Mouse (Mus musculus): ENCODE results near the gene Afmid. TPM values are rescaled to one million over a fixed set of nuclear protein-coding genes. Genes with fewer than 3 reads are reported as not detected.

The Afmid gene
- 6.9 and 7.2 TPM in 2 replicates for polyA plus RNA-seq (2015; fragmentation: Nextera tagmentation; extraction: Ambion mirVana)

GRCm38 (mm10) chr11:117825333-117826101 lies at the start of gene Afmid, which contains the start of gene Tk1:
Gene Afmid (plus strand): TSS chr11:117825924.
Gene Tk1 (minus strand): TSS chr11:117826092.
- H3K4me1 ChIP-seq (replicated peaks), result peaks cover 39% of the 10 kb centered on the region
- H3K27ac ChIP-seq (replicated peaks), result peak within 1 kb of the TSS; percentile 54
- H3K4me2 ChIP-seq, result peak within 1 kb of the TSS; percentile 67
- H3K36me3 ChIP-seq, result no peaks in the 10 kb centered on the region
- H3K27me3 ChIP-seq, result no peaks in the 10 kb centered on the region
- WGBS, result under 1% methylated on average over 34 of the region's 34 CpGs
- peak; percentile 59; the same call in 1 of the 2 replicates for ATAC-seq (ENCODE audit: low FRiP score, low read depth)
- H3K9ac ChIP-seq, result peak within 1 kb of the TSS; percentile 37
- no peaks in the 10 kb centered on the region for H3K9me3 ChIP-seq
- H3K4me3 ChIP-seq, result peak within 1 kb of the TSS; percentile 39

GRCm38 (mm10) chr11:117776085-117776792 lies 49.5 kb upstream of the Afmid start:
- H3K9ac ChIP-seq, result no peak overlapping the region
- no peak overlapping the region for H3K4me2 ChIP-seq
- 90% methylated on average over 14 of the region's 14 CpGs for WGBS
- H3K4me1 ChIP-seq (replicated peaks), result peaks cover 28% of the 10 kb centered on the region
- no peak overlapping the region for H3K27ac ChIP-seq (replicated peaks)
- H3K27me3 ChIP-seq, result peaks cover 16% of the 10 kb centered on the region
- H3K36me3 ChIP-seq, result no peaks in the 10 kb centered on the region
- no peaks in the 10 kb centered on the region for H3K9me3 ChIP-seq
- ATAC-seq (ENCODE audit: low FRiP score, low read depth), result no peak
- no peak overlapping the region for H3K4me3 ChIP-seq

GRCm38 (mm10) chr11:117777111-117777510 lies 48.6 kb upstream of the Afmid start:
- peaks cover 36% of the 10 kb centered on the region for H3K4me1 ChIP-seq (replicated peaks)
- H3K36me3 ChIP-seq, result no peaks in the 10 kb centered on the region
- no peak overlapping the region for H3K4me2 ChIP-seq
- no peak overlapping the region for H3K4me3 ChIP-seq
- 87% methylated on average over 5 of the region's 5 CpGs for WGBS
- no peak overlapping the region for H3K9ac ChIP-seq
- H3K9me3 ChIP-seq, result no peaks in the 10 kb centered on the region
- no peak for ATAC-seq (ENCODE audit: low FRiP score, low read depth)
- H3K27ac ChIP-seq (replicated peaks), result no peak overlapping the region
- peaks cover 24% of the 10 kb centered on the region for H3K27me3 ChIP-seq

GRCm38 (mm10) chr11:117778031-117778430 lies 47.7 kb upstream of the Afmid start:
- Histone ChIP-seq H3K9ac (no peak overlapping the region), H3K4me3 (no peak overlapping the region), H3K27ac (replicated peaks) (no peak overlapping the region), H3K27me3 (peaks cover 30% of the 10 kb centered on the region), H3K9me3 (no peaks in the 10 kb centered on the region), H3K4me1 (replicated peaks) (peaks cover 40% of the 10 kb centered on the region), H3K36me3 (no peaks in the 10 kb centered on the region), H3K4me2 (no peak overlapping the region)
- no peak for ATAC-seq (ENCODE audit: low FRiP score, low read depth)
- 98% methylated on average over 11 of the region's 11 CpGs for WGBS

DNA sequence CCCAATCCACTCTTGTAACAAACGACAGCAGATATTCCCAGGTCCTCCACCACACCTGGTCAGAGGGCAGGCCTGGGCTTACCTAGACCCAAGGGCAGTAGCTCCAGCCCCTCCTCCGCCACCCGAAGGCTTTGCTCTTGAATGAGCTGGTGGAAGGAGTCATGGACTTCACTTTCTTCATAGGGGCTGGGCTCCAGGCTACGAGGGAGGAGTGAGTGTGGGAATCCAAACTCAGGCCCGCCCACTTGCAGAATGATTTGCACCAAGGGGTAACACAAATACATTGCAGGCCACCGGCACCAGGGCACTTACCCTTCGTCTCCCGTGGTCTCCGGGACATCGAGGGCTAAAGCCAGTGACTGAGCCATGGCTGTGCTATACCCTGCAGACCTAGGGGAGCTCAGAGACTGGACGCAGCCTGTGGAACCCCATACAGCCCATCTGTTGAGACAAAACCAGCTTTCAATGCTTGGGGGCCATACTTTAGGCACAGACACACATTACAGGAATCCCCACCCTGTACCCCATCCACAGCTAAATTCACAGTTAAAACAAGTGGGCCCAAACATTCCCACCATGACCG lies 46.8 kb upstream of the Afmid start:
- peak overlapping the region; percentile 53 for H3K4me2 ChIP-seq
- H3K36me3 ChIP-seq, result no peaks in the 10 kb centered on the region
- no peak overlapping the region for H3K4me3 ChIP-seq
- H3K4me1 ChIP-seq (replicated peaks), result peaks cover 46% of the 10 kb centered on the region
- 62% methylated on average over 12 of the region's 12 CpGs for WGBS
- peaks cover 30% of the 10 kb centered on the region for H3K27me3 ChIP-seq
- no peak overlapping the region for H3K9ac ChIP-seq
- no peak for ATAC-seq (ENCODE audit: low FRiP score, low read depth)
- H3K27ac ChIP-seq (replicated peaks), result peak overlapping the region; percentile 80
- no peaks in the 10 kb centered on the region for H3K9me3 ChIP-seq

DNA sequence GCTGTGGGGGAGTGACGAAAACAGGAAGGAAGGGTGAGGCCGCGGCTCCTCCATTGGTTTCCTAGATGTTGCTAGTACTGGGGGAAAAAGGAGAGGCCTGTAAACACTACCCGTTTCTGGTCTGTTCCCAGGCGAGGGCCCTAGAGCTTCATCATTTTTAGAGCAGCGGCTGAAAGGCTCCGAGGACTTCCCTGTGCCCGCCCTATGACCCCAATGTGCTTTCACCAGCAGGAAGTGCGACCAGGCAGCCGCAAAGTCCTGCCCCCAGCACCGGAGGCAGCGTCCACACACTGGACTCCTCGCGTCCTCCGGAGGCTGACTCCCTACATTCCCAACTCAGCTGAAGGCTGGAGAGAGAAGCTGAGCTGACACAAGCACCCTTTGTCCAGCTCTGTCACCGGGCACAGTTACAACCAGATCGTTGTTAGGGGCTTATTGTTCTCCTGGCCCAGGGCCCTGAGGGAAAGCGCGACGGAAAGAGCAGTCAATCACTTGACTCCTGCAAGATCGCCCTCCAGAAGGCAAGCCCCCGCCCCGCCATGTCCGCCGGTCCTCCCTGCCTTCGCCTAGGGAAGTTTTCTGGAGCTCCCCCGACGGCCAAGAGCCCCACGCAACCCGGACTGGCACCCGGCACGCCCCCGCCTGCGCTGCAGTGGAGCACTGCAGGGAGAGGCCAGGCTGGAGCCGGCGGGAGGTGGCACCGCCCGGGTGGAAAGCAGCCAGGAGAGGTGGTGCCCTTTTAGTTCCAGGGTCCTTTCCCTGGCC lies 46.1 kb upstream of the Afmid start:
- Histone ChIP-seq H3K4me3 (peak overlapping the region; percentile 30), H3K36me3 (no peaks in the 10 kb centered on the region), H3K9me3 (no peaks in the 10 kb centered on the region), H3K27me3 (peaks cover 30% of the 10 kb centered on the region), H3K9ac (peak overlapping the region; percentile 23; the same call in 1 of the 2 replicates), H3K27ac (replicated peaks) (peak overlapping the region; percentile 80), H3K4me2 (peak overlapping the region; percentile 53), H3K4me1 (replicated peaks) (peaks cover 46% of the 10 kb centered on the region)
- peak; percentile 69 for ATAC-seq (ENCODE audit: low FRiP score, low read depth)
- WGBS, result 5% methylated on average over 38 of the region's 38 CpGs

- H3K27ac ChIP-seq (replicated peaks), result peak overlapping the region; percentile 80
- H3K4me2 ChIP-seq, result peak overlapping the region; percentile 53
- H3K4me3 ChIP-seq, result peak overlapping the region; percentile 30
- H3K27me3 ChIP-seq, result peaks cover 30% of the 10 kb centered on the region
- WGBS, result 5% methylated on average over 17 of the region's 17 CpGs
- ATAC-seq (ENCODE audit: low FRiP score, low read depth), result no peak
- H3K9me3 ChIP-seq, result no peaks in the 10 kb centered on the region
- H3K9ac ChIP-seq, result peak overlapping the region; percentile 23; the same call in 1 of the 2 replicates
- peaks cover 46% of the 10 kb centered on the region for H3K4me1 ChIP-seq (replicated peaks)
- no peaks in the 10 kb centered on the region for H3K36me3 ChIP-seq
These were observed 45.6 kb upstream of the Afmid start for GRCm38 (mm10) chr11:117780199-117780515.

DNA sequence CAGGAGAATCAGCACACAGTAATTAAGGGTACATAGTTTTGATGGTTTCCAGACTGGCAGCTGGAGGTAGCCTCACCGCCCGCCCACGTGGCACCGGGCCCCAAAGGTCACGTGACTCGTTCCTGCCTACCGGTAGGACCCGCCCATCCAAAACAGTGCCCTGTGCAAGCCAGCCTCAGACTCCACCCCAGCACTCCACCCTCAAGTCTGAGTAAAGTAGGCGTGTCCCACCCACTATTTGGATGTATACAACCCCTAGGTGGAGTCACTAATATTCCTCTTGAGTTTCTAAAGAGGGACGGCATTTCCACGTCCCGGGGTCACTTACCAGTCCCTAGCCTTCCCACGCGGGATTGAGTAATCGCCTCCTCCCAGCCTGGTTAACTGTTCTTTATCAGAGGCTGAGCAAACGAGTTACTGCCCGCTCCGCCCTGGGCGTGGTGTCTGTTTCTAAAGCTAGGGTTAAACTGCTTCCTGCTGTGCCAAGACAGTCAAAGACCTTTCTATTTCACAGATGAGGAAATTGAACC lies 45.1 kb upstream of the Afmid start:
- WGBS, result 5% methylated on average over 19 of the region's 19 CpGs
- Histone ChIP-seq H3K4me3 (peak overlapping the region; percentile 30), H3K27ac (replicated peaks) (peak overlapping the region; percentile 52), H3K9me3 (no peaks in the 10 kb centered on the region), H3K4me2 (peak overlapping the region; percentile 53), H3K9ac (0 out of 2 replicates have a peak overlapping the region, but pooled peaks have one; percentile 23), H3K36me3 (no peaks in the 10 kb centered on the region), H3K4me1 (replicated peaks) (peaks cover 46% of the 10 kb centered on the region), H3K27me3 (peaks cover 30% of the 10 kb centered on the region)
- no peak for ATAC-seq (ENCODE audit: low FRiP score, low read depth)

- H3K4me3 ChIP-seq, result no peak overlapping the region
- 23% methylated on average over 18 of the region's 18 CpGs for WGBS
These were observed 44.4 kb upstream of the Afmid start for GRCm38 (mm10) chr11:117781199-117781821.

GRCm38 (mm10) chr11:117781993-117782704 lies 43.6 kb upstream of the Afmid start, which contains the start of the genes Tmc8 and Tmc6:
Gene Tmc8 (plus strand): TSS chr11:117782076.
Gene Tmc6 (minus strand): TSS chr11:117782198.
- peaks cover 46% of the 10 kb centered on the region for H3K4me1 ChIP-seq (replicated peaks)
- WGBS, result 45% methylated on average over 24 of the region's 24 CpGs
- no peak for ATAC-seq (ENCODE audit: low FRiP score, low read depth)
- no peaks in the 10 kb centered on the region for H3K9me3 ChIP-seq
- H3K27ac ChIP-seq (replicated peaks), result peak within 1 kb of the TSS; percentile 52
- H3K36me3 ChIP-seq, result no peaks in the 10 kb centered on the region
- H3K27me3 ChIP-seq, result peaks cover 30% of the 10 kb centered on the region
- peak within 1 kb of the TSS; percentile 24 for H3K4me3 ChIP-seq
- peak within 1 kb of the TSS; percentile 14; the same call in 1 of the 2 replicates for H3K9ac ChIP-seq
- peak within 1 kb of the TSS; percentile 54 for H3K4me2 ChIP-seq

More at GRCm38 (mm10) chr11:117781199-117781821, 44.4 kb upstream of the Afmid start:
- Histone ChIP-seq H3K4me2 (peak overlapping the region; percentile 53), H3K4me1 (replicated peaks) (peaks cover 46% of the 10 kb centered on the region), H3K9me3 (no peaks in the 10 kb centered on the region), H3K27me3 (peaks cover 30% of the 10 kb centered on the region), H3K27ac (replicated peaks) (peak overlapping the region; percentile 52), H3K9ac (no peak overlapping the region), H3K36me3 (no peaks in the 10 kb centered on the region)
- ATAC-seq (ENCODE audit: low FRiP score, low read depth), result no peak
